Mouse (Mus musculus) liver, embryonic 15.5 days (tissue): ENCODE results near the gene Mta3. TPM values are rescaled to one million over a fixed set of nuclear protein-coding genes. Genes with fewer than 3 reads are reported as not detected.

Experiments used
- ATAC-seq: fragments of 200-750 bp; cut with Nextera tagmentation; 2 replicates; pipeline ENCODE4 v1.8.0; 2017; ENCODE audit warnings: moderate number of reproducible peaks, mild to moderate bottlenecking, moderate library complexity; ENCODE audit not compliant: insufficient read depth
- H3K27ac ChIP-seq: fragments of 300-500 bp; sonication (generic); replicated peaks from 2 replicates; pipeline ENCODE4 v1.5.1; 2015; ENCODE audit warnings: mild to moderate bottlenecking, inconsistent platforms
- H3K27me3 ChIP-seq: fragments of 300-500 bp; sonication (generic); 2 replicates; pipeline ENCODE4 v1.6.1; 2015; ENCODE audit warnings: mild to moderate bottlenecking, inconsistent platforms
- H3K36me3 ChIP-seq: fragments of 300-500 bp; sonication (generic); replicated peaks from 2 replicates; pipeline ENCODE4 v1.6.1; 2015; ENCODE audit warnings: moderate library complexity, mild to moderate bottlenecking, inconsistent platforms
- H3K4me1 ChIP-seq: fragments of 300-500 bp; sonication (generic); replicated peaks from 2 replicates; pipeline ENCODE4 v1.6.1; 2015; ENCODE audit warnings: inconsistent platforms
- H3K4me2 ChIP-seq: fragments of 300-500 bp; sonication (generic); 2 replicates; pipeline ENCODE4 v1.6.1; 2015; ENCODE audit warnings: moderate library complexity, mild to moderate bottlenecking, inconsistent platforms
- H3K4me3 ChIP-seq: fragments of 300-500 bp; sonication (generic); replicated peaks from 2 replicates; pipeline ENCODE4 v1.5.1; 2015; ENCODE audit warnings: mild to moderate bottlenecking, inconsistent platforms
- H3K9ac ChIP-seq: fragments of 300-500 bp; sonication (generic); 2 replicates; pipeline ENCODE4 v1.6.1; 2015; ENCODE audit warnings: moderate library complexity, mild to moderate bottlenecking, inconsistent platforms
- H3K9me3 ChIP-seq: fragments of 300-500 bp; sonication (generic); replicated peaks from 2 replicates; pipeline ENCODE4 v1.6.1; 2016; ENCODE audit warnings: inconsistent platforms
- WGBS: fragments of 180-500 bp; shearing (Covaris S2); methylation state at CpG from one replicate; pipeline ENCODE4 v1.1.7; 2015; ENCODE audit warnings: mixed read lengths; ENCODE audit not compliant: insufficient replicate concordance; 5-methylcytosine and 5-hydroxymethylcytosine counted together
- polyA plus RNA-seq: library from polyadenylated mRNA; unstranded; fragments of >200 nt; fragmentation: Nextera tagmentation; extraction: Ambion mirVana; gene quantifications from 2 replicates; pipeline ENCODE4 v1.2.1, GENCODE M21; 2015

Gene Mta3
- 36.9 and 37.3 TPM in 2 replicates for polyA plus RNA-seq

- Histone ChIP-seq H3K4me1 (peaks cover 58% of the 10 kb centered on the region), H3K4me3 (peak within 1 kb of the TSS; percentile 95), H3K9me3 (no peaks in the 10 kb centered on the region), H3K9ac (peak within 1 kb of the TSS; percentile 99), H3K27me3 (no peaks in the 10 kb centered on the region), H3K36me3 (peaks cover 19% of the 10 kb centered on the region), H3K4me2 (peak within 1 kb of the TSS; percentile 99), H3K27ac (peak within 1 kb of the TSS; percentile 98)
- ATAC-seq = peak; percentile 60
- under 1% methylated on average over 49 of the region's 56 CpGs for WGBS
These were observed at the start of gene Mta3 for GRCm38 (mm10) chr17:83706116-83706593. TSS of gene Mta3 (plus strand) at chr17:83706163.

DNA sequence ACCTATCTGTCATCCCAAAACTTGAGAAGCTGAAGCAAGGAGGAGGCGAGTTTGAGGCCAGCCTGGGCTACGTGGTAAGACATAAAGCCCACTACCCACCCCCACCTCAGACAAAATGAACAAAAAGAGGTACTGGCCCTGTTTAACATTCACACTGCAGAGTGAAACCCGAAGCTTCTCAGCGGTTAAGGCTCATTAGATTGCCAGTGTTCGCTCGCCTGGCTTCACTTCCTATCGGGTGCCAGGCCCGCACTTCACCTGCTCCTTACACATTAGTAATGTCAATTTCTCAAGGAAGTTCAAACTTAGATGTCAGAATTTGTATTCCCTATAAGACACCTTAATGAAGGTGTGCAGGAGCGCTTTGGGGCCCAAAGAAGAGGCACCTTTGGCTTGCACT lies 48.6 kb upstream of the Mta3 start:
- H3K9ac ChIP-seq = peak overlapping the region; percentile 15; the same call in 1 of the 2 replicates
- no peak overlapping the region for H3K4me2 ChIP-seq
- peak overlapping the region; percentile 85 for H3K27ac ChIP-seq
- H3K4me3 ChIP-seq = no peak overlapping the region
- no peaks in the 10 kb centered on the region for H3K36me3 ChIP-seq
- H3K4me1 ChIP-seq = peaks cover 67% of the 10 kb centered on the region
- no peaks in the 10 kb centered on the region for H3K27me3 ChIP-seq
- ATAC-seq = no peak
- no peaks in the 10 kb centered on the region for H3K9me3 ChIP-seq
- WGBS = 86% methylated on average over 9 of the region's 9 CpGs

DNA sequence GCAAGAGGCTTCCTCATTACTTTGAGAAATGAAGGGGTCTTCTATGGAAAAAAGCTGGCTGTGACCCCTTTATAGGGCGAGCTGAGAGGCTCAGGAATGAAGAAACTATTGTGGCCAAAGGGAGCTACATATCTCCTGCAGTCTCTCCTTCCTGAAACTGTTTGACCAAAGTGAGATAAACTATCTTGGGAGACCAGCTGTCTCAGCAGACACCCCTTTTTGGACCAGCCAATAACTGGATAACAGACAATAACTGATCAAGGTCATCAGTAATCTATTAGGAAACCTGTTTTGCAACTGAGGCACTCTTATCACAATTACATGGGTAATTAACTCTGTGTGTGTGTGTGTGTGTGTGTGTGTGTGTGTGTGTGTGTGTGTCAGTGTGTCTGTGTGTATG lies 47.0 kb upstream of the Mta3 start:
- peak; percentile 94 for ATAC-seq
- H3K4me2 ChIP-seq = peak overlapping the region; percentile 52
- no peaks in the 10 kb centered on the region for H3K27me3 ChIP-seq
- peak overlapping the region; percentile 85 for H3K27ac ChIP-seq
- H3K4me1 ChIP-seq = peaks cover 56% of the 10 kb centered on the region
- no peaks in the 10 kb centered on the region for H3K36me3 ChIP-seq
- 27% methylated on average over 1 of the region's 1 CpGs for WGBS
- no peak overlapping the region for H3K4me3 ChIP-seq
- H3K9me3 ChIP-seq = no peaks in the 10 kb centered on the region
- no peak overlapping the region; the same call in 1 of the 2 replicates for H3K9ac ChIP-seq

DNA sequence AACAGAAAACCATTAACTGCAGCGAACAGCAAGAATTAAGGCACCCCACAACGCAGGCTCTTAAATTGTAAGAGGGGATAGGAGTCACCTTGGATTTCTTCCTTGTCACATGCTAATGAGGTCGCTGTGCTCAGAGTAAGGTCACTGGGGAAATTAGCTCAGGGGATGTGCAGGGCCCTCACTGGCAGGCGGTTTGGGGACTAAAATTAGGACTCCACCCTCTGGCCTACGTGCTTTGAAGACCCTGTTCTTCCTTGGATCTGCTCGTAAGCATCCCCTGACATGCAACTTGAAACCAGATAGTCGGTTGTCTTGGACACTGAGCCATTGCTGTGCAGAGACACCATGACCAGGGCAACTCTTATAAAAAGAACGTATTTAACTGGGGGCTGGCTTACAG lies 41.2 kb upstream of the Mta3 start:
- peaks cover 15% of the 10 kb centered on the region for H3K4me1 ChIP-seq
- H3K27ac ChIP-seq = no peak overlapping the region
- no peaks in the 10 kb centered on the region for H3K36me3 ChIP-seq
- H3K9me3 ChIP-seq = no peaks in the 10 kb centered on the region
- no peak overlapping the region for H3K4me2 ChIP-seq
- 62% methylated on average over 8 of the region's 8 CpGs for WGBS
- ATAC-seq = no peak
- H3K27me3 ChIP-seq = no peaks in the 10 kb centered on the region
- H3K4me3 ChIP-seq = no peak overlapping the region
- no peak overlapping the region for H3K9ac ChIP-seq

- H3K4me1 ChIP-seq = peaks cover 9% of the 10 kb centered on the region
- H3K9ac ChIP-seq = 0 out of 2 replicates have a peak overlapping the region, but pooled peaks have one; percentile 6
- no peaks in the 10 kb centered on the region for H3K27me3 ChIP-seq
- H3K36me3 ChIP-seq = no peaks in the 10 kb centered on the region
- no peaks in the 10 kb centered on the region for H3K9me3 ChIP-seq
- H3K4me3 ChIP-seq = no peak overlapping the region
- peak overlapping the region; percentile 59 for H3K27ac ChIP-seq
- H3K4me2 ChIP-seq = peak overlapping the region; percentile 42
- 55% methylated on average over 13 of the region's 13 CpGs for WGBS
- peak; percentile 77 for ATAC-seq
These were observed 39.2 kb upstream of the Mta3 start for GRCm38 (mm10) chr17:83666597-83667287.

- Histone ChIP-seq H3K36me3 (no peaks in the 10 kb centered on the region), H3K4me2 (no peak overlapping the region), H3K27me3 (no peaks in the 10 kb centered on the region), H3K27ac (no peak overlapping the region), H3K4me1 (peaks cover 12% of the 10 kb centered on the region), H3K9me3 (no peaks in the 10 kb centered on the region), H3K4me3 (no peak overlapping the region), H3K9ac (no peak overlapping the region)
- ATAC-seq = no peak
- WGBS = 63% methylated on average over 3 of the region's 3 CpGs
These were observed 37.9 kb upstream of the Mta3 start for GRCm38 (mm10) chr17:83667934-83668690.

- H3K36me3 ChIP-seq = no peaks in the 10 kb centered on the region
- no peak overlapping the region for H3K4me3 ChIP-seq
- no peaks in the 10 kb centered on the region for H3K27me3 ChIP-seq
- peaks cover 4% of the 10 kb centered on the region for H3K4me1 ChIP-seq
- H3K9ac ChIP-seq = no peak overlapping the region
- H3K4me2 ChIP-seq = no peak overlapping the region
- H3K27ac ChIP-seq = no peak overlapping the region
- 70% methylated on average over 4 of the region's 4 CpGs for WGBS
- peak; percentile 60 for ATAC-seq
- no peaks in the 10 kb centered on the region for H3K9me3 ChIP-seq
These were observed 33.3 kb upstream of the Mta3 start for GRCm38 (mm10) chr17:83672685-83673084.

DNA sequence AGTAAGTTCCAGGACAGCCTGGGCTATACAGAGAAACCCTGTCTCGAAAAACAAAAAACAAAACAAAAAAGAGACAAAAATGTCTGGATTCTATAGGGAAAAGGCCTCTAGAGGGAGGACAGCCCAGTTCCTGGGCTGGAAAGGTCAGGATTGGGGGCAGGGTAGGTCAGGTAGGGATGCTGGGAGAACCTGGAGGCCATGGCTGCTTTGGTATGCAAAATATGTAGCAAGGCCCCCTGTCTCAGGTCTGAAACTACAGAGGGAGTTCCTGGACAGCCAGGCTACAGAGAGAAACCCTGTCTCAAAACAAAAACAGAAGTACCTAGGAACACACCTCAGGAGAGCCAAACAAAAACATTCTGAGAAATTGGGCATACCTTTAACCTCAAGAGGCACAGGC lies 28.6 kb upstream of the Mta3 start:
- H3K9ac ChIP-seq = no peak overlapping the region
- H3K27me3 ChIP-seq = no peaks in the 10 kb centered on the region
- WGBS = 57% methylated on average over 1 of the region's 1 CpGs
- no peak overlapping the region for H3K4me3 ChIP-seq
- no peaks in the 10 kb centered on the region for H3K9me3 ChIP-seq
- no peak overlapping the region for H3K4me2 ChIP-seq
- H3K36me3 ChIP-seq = no peaks in the 10 kb centered on the region
- no peak overlapping the region for H3K27ac ChIP-seq
- H3K4me1 ChIP-seq = peaks cover 4% of the 10 kb centered on the region; the same call in 1 of the 2 replicates
- no peak for ATAC-seq

DNA sequence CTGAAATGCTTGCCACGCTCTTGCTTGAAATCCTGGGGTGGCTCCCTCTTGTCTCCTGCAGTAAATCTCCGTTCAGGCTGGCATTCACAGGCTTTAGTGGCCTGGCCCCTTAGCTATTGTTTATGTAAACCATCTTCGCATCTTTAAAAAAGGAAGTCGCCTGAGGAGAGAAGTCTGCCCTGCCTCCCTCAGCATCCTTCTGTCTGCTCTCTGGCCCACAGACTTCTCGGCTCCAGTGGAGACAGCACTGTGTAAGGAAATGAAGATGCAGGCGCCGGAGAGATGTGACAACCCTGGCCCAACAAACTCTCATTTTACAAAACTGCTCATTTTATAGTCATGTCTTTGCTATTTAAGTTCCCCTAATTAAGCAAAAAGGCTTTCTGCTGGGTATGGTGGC lies 24.0 kb upstream of the Mta3 start:
- Histone ChIP-seq H3K4me2 (no peak overlapping the region), H3K4me3 (no peak overlapping the region), H3K4me1 (peaks cover 28% of the 10 kb centered on the region), H3K27ac (no peak overlapping the region), H3K36me3 (no peaks in the 10 kb centered on the region), H3K9ac (no peak overlapping the region), H3K9me3 (no peaks in the 10 kb centered on the region), H3K27me3 (no peaks in the 10 kb centered on the region)
- no peak for ATAC-seq
- 60% methylated on average over 7 of the region's 7 CpGs for WGBS

DNA sequence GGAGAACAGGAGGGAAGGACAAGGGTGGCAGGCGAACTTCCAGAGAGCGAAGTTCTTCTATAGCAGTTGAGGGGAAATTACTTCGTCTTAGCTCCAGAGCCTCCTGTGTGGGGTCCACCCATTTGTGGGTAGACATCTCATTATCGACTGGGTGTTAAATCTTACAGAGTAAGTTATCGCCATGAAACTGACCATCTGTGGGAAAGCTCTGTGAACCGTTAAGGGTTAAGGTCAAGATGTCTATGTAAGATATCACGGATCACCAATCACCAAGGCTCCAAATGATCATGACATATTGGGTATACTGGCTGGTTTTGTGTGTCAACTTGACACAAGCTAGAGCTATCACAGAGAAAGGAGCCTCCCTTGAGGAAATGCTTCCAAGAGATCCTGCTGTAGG lies 21.5 kb upstream of the Mta3 start:
- Histone ChIP-seq H3K9ac (no peak overlapping the region), H3K27me3 (no peaks in the 10 kb centered on the region), H3K9me3 (no peaks in the 10 kb centered on the region), H3K4me3 (no peak overlapping the region), H3K27ac (peak overlapping the region; percentile 64), H3K4me1 (peaks cover 28% of the 10 kb centered on the region), H3K36me3 (no peaks in the 10 kb centered on the region), H3K4me2 (peak overlapping the region; percentile 40)
- 30% methylated on average over 7 of the region's 7 CpGs for WGBS
- peak; percentile 81 for ATAC-seq

GRCm38 (mm10) chr17:83690418-83690817 lies 15.5 kb upstream of the Mta3 start:
- Histone ChIP-seq H3K9me3 (no peaks in the 10 kb centered on the region), H3K4me1 (peaks cover 28% of the 10 kb centered on the region), H3K9ac (no peak overlapping the region), H3K4me3 (no peak overlapping the region), H3K4me2 (no peak overlapping the region), H3K27me3 (no peaks in the 10 kb centered on the region), H3K36me3 (no peaks in the 10 kb centered on the region), H3K27ac (peak overlapping the region; percentile 24; the same call in 1 of the 2 replicates)
- 39% methylated on average over 2 of the region's 2 CpGs for WGBS
- peak; percentile 36; the same call in 1 of the 2 replicates for ATAC-seq
